Mouse (Mus musculus): ENCODE data around the gene Lsamp.
A peak's percentile ranks its signal among the peaks of the same experiment; 100 is the strongest.

Lsamp gene

DNA sequence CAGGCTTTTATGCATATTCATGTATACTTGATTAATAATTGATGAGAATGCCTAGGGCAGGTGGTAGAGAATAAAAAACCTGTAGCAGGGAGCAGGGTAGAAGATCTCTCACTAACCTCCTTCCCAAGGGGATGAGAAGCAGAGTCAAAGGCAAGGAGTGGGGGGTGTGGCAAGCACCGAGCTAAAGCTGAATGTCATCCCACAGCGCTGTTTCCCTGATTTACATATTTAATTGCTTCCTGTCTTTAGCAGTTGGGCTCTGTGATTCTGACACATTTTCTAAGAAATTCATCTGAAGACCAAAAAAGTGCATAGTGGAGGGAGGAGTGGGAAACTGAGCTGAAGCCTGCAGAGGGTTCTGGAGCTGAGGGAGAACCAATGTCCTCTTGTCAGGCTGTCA, 708.1 kb downstream of the Lsamp start:
- DNase-seq = no peak

DNA sequence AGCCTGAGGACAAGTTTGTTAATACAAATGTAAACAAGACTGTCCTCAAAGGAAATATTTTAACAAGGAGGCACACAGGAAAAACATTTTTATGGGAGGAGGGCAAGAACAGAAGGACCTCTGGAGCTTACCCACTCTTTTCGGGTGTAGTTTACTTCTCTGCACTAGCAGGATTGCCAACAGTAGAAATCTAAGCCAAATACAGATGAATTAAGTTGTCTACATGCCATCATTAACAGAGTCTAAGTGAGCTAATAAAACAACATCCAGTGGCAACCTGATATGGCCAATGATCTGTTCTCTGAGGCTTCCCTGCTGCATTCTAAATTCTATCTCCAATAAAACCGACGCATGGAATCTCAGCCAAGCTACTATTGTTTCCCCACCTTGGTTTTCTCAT, 713.1 kb downstream of the Lsamp start:
- DNase-seq = no peak

DNA sequence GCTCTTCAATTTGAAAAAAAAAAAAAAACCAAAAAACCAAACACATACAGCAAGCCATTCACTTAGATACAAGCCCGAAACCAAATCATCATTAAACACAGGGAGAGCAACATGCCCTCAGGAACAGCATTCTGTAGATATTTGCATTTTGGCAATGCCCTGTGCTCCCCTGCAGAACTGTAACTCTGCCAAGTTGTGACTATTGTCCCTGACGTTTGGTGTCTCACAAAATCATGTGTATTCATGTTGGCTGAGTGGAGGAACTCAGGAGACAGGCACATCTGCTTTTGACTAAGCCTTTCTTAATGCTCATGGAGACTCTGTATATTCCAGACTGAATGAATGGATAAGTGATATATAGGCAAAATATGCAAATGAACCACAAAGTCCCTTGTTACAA, 724.4 kb downstream of the Lsamp start:
- DNase-seq = no peak

DNA sequence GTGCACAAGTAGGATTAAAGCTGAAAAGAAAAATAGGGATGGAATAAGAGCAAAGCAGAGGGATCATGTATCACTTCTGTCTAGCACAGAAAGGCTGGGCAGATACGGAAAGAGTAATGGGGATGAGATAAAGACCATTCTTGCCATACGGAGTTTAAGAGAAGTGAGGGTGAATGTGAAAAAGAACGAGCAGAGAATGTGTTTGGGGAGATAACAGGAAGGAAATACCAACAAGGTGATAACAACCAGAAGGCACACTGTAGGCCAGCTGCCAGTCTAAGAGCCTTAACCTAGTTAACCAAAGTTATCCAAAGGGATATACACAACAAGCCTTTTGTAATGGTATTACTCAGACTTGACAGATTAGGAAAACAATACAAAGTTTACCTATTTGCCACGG, 725.4 kb downstream of the Lsamp start:
- DNase-seq = no peak

DNA sequence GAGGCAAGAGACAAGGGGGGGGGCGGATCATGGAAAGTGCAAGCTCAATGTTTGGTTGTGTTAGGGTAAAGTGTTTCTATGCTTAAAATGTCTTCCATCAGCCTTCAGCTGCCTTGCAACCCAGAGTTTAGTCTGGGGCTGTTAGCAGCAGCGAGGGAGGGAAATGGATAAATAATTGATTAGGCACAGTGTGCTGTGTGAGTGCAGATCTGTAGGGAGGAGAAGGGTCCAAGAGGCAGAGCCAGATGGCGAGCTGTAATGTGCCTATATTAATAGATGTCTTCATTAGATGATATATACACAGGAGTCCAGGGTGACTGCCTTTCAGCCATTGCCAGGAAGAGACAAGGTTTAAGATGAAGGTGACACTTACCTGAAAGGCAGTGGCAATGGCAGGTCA, 725.9 kb downstream of the Lsamp start:
- DNase-seq = no peak

DNA sequence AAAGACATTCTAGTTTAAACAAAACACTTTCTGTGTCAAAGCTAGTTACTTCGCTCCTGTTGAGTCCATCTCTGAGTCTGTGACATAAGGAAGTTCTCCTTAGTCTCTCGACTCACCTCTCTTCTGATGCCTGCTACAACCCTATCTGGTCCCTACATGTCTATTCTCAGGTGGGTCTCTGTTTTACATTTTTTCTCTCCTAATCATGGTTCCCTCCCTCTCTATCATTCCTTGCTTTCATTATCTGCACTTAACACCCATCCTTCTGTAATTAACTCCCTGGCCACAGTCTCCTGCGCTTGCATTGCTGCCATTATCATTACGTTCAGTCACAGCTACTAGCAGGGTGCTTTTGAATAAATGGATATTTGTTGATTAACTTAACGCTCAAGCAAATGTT, 726.3 kb downstream of the Lsamp start:
- DNase-seq = no peak

DNA sequence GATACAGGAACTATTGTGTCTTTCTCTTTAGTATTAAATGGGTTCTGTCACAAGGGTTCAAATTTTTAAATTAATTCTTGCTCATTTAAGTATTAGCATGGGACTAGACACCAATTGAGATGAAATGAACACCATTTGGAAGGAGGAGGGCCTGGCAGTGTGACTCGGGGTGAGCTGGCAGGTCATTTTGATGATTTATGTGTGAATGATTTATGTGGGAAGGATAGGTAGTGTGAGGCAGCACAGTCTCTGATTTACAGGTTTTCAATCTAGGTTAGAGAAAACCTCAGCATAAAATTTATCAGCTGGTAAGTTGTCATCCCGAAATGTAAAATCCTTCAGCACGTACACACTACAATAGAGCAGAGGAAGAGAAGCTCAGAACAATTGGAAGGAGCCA, 729.6 kb downstream of the Lsamp start:
- no peak for DNase-seq

DNA sequence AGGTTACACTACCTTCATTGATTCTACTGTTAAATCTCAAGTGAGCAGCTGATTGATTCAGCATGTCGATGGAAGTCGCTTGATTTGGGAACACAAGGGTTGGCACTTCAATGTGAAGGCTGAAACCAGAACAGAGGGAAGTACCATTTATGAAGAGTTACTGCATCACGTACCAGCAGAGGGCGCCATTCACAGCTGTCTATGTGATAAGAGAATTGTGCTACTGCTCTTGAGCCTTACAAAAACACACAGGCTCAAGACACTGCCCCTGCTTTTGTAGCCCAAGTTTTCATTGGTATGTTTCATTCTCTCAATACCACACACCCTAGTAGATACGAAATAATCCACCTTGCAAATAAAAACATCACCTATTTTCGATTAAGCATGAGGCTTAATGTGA, 754.9 kb downstream of the Lsamp start:
- peak; percentile 72 for DNase-seq

DNA sequence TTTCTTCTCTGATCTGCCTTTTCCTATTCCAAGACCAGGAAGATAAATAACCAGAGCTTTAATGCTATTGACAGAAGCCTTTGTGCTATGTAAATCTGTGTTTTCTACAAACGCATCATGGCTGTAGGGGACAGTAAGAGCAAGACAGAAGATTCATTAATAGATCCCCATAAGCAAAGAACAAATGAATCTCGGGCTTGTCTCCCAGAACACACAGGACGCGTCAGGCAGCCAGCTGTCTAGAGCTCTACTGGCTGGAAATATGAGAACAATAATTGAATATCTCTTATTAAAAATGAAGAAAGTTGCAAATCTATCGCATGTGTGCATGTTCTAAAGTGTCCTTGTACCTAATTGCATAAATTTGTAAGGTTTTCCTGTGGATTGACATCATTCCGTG, 755.6 kb downstream of the Lsamp start:
- DNase-seq = no peak

DNA sequence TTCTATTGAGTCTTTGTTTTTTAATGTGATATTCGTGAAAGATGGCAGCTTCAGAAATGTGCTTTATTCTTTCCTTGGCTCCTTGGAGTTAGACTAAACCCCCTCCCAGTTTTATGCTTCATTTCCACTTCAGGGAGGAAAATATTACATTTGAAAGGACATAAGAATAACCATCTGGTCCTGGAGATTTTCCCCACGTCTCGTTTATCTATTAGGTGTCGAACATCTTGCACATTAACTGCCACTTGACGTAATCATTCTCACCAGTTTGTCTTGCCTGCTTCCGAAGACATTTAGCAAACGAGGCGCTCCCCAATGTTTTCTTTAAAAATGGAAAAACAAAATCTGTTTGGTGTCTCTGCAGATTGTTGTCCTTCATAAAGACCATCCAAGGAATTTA, 756.1 kb downstream of the Lsamp start:
- DNase-seq = no peak

DNA sequence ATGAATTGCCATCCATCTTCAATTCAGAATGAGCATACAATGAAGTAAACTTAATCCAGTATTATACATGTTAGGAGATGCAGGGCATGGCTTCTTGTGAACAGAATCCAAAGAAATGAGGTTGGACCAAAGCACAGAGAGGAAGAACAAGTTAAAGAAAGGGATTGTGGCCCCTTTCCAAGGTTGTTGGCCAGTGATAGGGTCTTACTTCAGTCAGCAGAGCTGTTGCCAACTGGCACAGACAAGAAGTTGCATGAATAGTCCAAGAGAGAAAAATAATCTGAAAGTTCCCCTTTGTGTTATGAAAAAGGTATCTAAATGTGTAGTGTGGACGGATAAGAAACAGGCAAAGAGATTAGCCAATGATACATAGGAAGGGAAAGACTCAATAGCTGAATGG, 843.0 kb downstream of the Lsamp start:
- DNase-seq = no peak

DNA sequence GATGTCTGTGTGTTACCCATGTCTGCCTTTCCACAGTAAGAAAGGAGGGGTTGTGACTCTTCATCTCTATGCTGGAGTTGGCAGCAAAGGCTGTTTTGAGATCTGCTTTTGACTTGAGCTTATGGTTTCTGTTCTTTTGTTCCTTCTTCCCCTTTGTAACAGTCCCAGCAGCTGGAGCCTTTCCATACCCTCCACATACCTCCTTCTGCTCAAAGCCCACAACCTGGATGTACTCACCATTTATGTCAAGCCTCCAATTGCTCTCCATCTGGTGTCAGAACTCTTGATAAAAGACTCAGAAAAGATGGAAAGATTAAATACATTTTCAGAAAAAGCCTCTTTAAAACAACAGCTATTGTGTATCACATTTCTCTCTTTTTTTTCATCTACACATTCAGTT, 847.4 kb downstream of the Lsamp start:
- no peak for DNase-seq

DNA sequence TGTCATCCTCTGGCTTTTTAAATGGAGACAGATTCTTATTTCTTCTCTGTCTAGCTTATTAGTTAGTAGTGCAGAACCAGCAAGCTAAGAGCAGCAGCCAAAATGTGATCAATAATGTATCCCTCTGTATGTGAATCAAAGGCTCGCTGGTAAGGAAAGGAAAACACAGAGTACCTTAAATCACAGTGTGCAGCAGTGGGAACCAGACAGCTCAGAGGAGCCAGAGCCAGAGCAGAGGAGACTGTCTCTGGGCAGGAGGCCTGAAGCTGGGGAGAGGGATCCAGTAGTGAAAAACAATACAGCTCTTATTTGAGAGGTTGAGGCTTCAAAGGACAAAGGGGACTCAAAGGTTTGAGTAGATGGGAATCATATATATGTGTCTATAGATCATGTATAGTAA, 857.6 kb downstream of the Lsamp start:
- DNase-seq = no peak

DNA sequence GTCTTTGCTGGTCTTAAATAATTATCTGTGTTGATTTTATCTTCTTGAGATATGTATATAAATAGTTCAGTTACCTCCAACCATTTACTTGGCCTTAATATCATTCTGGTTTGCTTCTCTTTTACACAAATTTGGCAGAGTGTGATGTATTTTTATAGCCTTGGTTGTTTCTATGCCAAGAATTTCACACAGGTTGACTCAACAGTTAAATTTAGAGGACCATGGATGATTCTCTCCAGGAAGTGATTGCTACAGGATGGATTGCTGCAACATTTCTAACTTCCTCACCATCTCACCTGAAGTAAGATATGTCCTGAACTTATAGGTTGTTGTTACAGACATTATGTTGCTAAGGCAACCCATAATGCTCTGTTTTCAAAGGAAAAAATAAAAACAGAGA, 882.6 kb downstream of the Lsamp start:
- DNase-seq = no peak

DNA sequence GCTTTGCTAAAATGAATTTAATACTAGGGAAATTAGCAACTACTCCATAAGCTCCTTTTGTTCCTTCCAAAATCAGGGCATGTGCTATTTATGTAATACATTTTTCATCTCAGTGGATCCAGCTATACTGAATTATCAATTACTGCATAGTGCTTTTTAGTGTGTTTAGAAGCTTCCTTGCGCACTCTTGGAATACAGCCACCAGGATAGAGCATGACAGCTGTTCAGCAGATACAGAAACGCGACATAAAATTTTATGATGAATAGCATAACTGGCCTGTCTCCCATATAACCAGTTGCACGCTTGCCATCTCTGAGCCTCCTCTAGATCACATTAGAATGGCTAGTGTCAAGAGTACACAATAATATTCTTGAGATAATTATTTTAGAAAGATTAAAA, 894.1 kb downstream of the Lsamp start:
- no peak for DNase-seq

DNA sequence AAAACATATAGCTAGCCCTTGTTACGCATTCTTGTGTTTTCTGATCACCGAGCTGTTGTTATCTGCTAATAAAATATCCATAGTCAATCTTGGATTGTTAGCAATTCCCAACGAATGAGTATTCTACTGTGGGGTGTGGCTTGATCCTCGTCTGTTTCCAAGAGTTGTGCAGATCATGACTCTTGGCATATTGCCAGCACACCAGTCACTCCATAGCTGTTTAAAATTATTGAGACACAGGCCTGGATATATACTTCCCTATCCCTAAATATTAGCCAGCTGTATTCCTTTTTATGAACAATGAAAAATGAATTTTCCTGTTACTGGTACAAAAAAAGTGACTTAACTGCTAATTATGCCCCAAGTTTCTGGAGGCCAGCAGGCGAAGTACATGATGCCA, 897.8 kb downstream of the Lsamp start:
- no peak for DNase-seq

DNA sequence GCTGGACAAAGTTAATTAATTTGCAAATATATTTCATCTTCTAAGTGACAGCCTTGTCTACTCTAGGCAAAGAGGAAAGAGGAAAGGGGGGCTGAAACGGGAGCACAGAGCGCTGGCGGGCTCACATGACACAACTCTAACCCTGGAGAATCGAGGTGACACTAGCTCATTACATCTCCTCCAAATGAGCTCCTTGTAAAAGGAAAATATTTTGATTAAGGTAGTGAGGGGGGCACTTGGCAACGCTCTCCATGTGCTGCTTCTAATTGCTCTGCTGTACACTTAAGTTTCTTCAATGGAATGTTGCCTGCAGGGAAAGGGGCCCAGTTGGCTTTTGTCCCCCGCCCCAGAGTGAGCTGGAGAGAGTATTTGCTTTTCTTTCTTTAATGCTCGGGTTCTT, 907.2 kb downstream of the Lsamp start:
- DNase-seq = peak; percentile 4

DNA sequence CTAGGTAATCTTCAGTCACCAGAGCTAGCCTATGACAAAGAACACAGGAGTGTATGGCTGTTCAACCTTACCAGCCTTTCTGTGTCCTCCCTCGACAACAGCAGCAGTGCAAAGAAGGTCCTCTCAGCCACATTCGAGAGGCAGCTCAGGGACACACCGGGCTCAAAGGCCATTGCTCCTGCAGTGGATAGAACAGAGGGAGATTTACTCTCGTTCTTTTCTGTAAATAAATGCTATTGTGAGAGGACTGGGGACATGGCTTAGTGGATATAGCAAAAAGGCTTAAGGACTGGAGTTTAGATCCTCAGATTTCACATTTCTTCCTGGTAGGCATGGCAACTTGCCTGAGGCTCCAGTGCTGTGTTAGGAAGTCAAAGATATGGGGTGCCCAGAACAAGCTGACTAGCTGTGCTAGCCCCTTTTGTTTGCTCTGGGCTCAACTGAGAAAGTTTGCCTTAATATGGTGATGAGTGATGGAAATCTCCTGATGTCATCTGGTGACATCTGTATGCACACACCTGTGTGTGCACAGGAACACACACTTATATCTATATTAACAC, 913.7 kb downstream of the Lsamp start:
- DNase-seq = no peak

DNA sequence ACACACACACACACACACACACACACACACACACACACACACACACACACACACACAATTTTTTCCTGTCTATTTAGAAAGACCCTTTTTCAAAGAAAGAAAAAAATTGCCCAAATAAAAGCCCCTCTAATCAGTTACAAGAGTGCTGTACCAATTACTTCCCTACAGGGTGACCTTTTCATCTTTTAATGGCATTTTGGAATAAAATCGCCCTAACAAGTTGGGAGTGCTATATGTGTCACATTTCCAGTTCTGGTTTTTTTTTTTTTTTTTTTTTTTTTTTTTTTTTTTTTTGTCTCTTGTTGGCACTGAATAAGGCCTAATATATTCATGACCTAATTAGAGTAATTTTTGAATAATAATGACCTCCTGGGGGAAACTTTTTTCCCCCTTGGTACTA, 923.7 kb downstream of the Lsamp start:
- no peak for DNase-seq

DNA sequence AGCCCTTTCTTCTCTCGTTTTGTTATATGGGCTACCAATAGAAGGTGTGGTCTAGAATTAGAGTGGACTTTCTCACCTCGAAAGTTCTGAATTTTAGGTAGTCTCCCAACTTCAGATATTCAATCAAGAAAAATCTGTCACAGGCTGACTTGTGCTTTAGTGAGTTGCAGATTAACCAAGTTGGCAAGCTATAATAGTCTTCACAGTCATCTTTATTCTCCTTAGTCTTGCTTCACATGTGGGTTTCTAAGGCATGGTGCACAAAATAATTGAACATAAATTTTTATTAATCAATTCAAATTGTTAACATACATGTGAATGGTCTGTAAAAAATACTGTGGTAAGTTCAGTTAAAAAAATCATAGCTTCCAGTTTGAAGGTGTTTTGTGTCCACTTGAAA, 930.0 kb downstream of the Lsamp start:
- DNase-seq = no peak

DNA sequence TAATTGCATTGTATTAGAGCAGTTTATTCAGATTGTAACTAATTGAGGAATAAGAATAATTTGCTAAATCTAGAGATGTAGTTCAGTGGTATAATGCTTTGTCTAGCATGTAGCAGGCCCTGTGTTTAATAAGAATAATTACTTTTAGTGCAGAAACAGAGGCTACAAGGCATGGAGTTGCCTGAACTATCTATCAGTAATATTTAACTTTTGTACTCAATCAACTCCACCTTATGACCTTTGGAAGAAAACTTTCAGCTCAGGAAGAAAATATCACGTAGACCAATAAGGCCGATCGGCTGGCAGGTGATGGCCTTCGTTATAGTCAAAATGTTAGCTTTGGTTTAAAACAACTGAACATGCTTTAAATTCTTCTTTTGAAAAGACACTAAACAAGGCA, 946.4 kb downstream of the Lsamp start:
- DNase-seq = no peak

DNA sequence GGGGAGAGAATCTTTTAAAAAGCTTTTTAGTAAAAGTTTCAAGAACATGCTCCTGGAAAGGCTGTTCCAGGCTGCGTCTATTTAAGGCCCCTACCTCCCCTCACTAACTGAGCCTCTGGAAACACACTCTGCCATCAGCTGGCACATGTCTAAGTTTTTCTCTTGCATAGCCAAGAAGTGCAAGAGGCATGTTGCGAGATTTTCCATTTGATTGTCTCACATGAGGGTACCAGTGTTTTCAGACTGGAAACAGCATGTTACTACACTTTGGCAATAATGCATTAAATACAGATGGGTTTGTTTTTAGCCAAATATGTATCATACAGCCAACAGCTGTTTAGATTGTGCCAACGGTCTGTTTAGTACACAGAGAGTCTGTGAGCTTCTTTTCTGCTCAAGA, 958.1 kb downstream of the Lsamp start:
- DNase-seq = no peak

DNA sequence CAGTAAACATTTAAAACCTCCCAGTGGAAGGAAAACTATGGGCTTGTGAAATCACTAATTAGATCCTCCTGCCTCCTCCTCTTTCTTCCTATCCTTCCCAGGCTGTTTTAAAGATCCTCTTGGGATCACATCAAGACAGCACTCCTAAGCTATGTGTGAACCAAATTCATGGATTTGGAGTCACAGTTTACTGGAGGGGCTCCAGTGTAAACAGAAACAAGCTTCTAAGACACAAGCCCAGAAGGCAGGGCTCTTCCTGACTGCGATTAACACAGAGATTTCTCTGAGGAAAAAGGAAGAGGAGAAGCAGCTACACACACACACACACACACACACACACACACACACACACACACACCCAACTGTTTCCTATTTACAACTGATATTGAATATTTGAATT, 961.7 kb downstream of the Lsamp start:
- no peak for DNase-seq

DNA sequence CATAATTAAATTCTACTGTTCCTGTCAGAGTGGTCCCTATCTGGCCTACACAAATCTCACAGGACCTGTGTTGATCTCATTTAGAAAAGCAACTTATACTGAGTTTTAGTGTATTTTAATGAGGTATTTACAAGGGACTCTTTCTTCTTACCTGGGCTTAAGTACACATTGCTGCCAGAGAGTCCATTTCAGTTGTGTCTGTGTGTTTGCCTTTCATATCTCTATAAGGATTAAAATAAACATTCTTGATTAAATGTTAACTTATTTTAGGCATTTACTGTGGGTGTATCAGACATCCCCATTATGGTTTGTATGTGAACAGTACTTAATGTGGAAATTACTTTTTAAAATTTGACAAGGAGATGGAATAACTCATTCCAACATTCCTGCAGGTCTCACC, 963.9 kb downstream of the Lsamp start:
- DNase-seq = no peak

DNA sequence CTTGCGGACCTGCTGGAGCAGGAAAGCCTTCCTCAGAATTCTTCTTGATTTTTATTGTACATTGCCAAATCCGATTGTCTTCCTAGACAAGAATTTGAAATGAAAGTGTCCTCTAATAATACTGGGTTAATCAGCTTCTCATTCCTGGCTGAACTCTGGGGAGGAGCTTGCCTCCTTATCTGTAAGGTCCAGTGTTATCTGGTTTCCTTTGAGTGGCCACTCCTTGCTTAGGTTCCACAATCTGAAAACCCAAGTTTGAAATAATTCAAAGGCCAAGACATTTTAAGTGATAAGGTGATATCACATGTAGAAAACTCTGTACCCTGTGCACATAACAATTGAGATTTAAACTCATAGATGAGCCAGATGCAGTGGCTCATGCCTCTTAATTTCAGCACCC, 975.0 kb downstream of the Lsamp start:
- no peak for DNase-seq

DNA sequence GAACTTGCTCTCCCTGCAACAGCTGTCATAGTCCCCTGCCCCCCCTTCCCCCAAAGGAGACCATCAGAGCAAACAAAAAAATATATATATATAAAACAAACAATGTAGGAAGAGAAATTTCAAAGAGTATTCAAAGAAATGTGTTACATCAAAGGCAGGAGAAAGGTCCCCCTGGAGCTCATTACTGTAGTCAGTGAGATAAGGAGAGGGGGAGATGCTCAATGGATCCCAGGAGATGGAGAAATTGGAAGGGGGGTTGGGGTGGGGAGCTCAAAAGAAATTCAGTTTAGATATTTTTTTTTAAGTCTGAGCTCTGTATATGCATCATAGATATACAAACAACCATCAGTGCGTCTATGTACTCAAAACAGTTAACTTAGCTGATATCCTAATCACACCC, 976.4 kb downstream of the Lsamp start:
- no peak for DNase-seq
